Mouse (Mus musculus): ENCODE data around the gene Syne1.

GRCm38 (mm10) chr10:5163286-5163685 is 388.0 kb downstream of the Syne1 start:
- no peak for TF ChIP-seq POLR2A (IDR thresholded peaks at IDR 0.05; ENCODE audit: extremely low read depth, insufficient read depth, low read length)
- no peak for TF ChIP-seq CTCF (IDR thresholded peaks at IDR 0.05; ENCODE audit: low read depth, low read length)

All from liver, adult 2 months (tissue).